Mouse (Mus musculus): ENCODE measurements around the gene Fam43b.

DNA sequence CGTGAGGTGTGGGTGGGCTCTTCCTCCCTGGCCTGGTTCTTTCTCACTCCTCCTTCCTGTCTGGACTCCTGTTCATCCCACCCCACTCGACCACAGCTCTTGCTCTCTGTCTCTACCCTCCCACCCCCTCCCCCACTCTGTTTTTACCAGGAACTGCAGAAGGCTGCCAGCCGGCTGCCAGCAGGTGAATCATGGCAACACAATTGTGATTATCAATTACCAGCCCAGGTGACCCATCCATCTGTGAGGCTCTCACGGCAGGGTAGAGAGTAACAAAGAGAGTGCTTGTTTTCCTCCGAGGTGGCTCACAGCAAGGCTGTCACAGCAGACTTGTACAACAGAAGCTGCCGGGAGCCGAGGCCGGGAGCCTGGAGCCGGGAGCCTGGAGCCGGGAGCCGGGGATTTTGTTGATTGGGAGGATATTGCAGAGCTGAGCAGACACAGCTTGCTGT, 34.9 kb downstream of the Fam43b start:
- TF ChIP-seq POLR2A (IDR thresholded peaks at IDR 0.05; ENCODE audit: insufficient read depth, low read length) (no peak), CTCF (IDR thresholded peaks at IDR 0.05; ENCODE audit: low read depth, low read length) (no peak), EP300 (IDR thresholded peaks at IDR 0.05; ENCODE audit: insufficient read depth, low read depth, low read length) (peak; percentile 51; the same call in 1 of the 2 replicates)

Data from ES-Bruce4 (cell line).